Mouse (Mus musculus): ENCODE measurements around the gene Rftn2. TPM values are rescaled to one million over a fixed set of nuclear protein-coding genes. Genes with fewer than 3 reads are reported as not detected.
A peak's percentile ranks its signal among the peaks of the same experiment; 100 is the strongest.

The Rftn2 gene
- polyA plus RNA-seq, 1 experiment from 2014 or later, result 2.8 TPM

- DNase-seq (ENCODE audit: low spot score) (peak; percentile 30), ATAC-seq (replicated peaks; ENCODE audit: low FRiP score) (no peak)
- no peaks in the 10 kb centered on the region for H3K27me3 ChIP-seq (replicated peaks; ENCODE audit: control insufficient read depth, insufficient read depth, low read length)
- peaks cover 17% of the 10 kb centered on the region; the same call in 1 of the 2 replicates for H3K36me3 ChIP-seq (ENCODE audit: control insufficient read depth, insufficient read depth, low read length)
- H3K4me2 ChIP-seq, result no peak overlapping the region
- no peak overlapping the region for H3K4me3 ChIP-seq (ENCODE audit: low read depth, low read length)
- H3K27ac ChIP-seq (ENCODE audit: low read depth, low read length), result no peak overlapping the region
- no peaks in the 10 kb centered on the region for H3K4me1 ChIP-seq (replicated peaks; ENCODE audit: control insufficient read depth, insufficient read depth, low read length)
- no peaks in the 10 kb centered on the region for H3K9me3 ChIP-seq (ENCODE audit: control insufficient read depth, low read length)
- no peak overlapping the region for H3K9ac ChIP-seq (ENCODE audit: low read depth, low read length)
- WGBS, result 94% methylated on average over 4 of the region's 4 CpGs
Measured at GRCm38 (mm10) chr1:55157329-55157728, 69.3 kb downstream of the Rftn2 start.

DNA sequence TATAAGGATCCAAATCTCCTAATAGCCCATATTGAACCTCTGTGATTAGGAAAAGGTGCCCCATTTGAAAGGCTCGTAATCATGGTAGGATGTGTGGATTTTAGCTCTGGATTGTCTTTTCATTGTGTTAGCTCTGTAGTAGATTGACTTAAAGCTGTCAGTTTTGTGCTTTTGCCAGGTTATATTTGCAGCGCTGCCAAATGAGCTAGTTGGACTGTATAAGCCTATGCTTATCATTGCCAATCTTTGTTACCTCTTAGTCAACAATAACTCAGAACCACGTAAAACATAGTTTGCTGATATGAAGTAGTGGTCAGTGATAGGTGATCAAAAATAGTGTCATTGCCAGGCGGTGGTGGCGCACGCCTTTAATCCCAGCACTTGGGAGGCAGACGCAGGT lies 81.0 kb downstream of the Rftn2 start:
- DNase-seq (ENCODE audit: low spot score), result no peak
- no peaks in the 10 kb centered on the region for H3K4me1 ChIP-seq (replicated peaks; ENCODE audit: control insufficient read depth, insufficient read depth, low read length)
- no peak overlapping the region for H3K9ac ChIP-seq (ENCODE audit: low read depth, low read length)
- no peaks in the 10 kb centered on the region for H3K9me3 ChIP-seq (ENCODE audit: control insufficient read depth, low read length)
- no peak overlapping the region for H3K4me2 ChIP-seq
- H3K27me3 ChIP-seq (replicated peaks; ENCODE audit: control insufficient read depth, insufficient read depth, low read length), result no peaks in the 10 kb centered on the region
- H3K36me3 ChIP-seq (ENCODE audit: control insufficient read depth, insufficient read depth, low read length), result peaks cover 18% of the 10 kb centered on the region
- no peak overlapping the region for H3K4me3 ChIP-seq (ENCODE audit: low read depth, low read length)
- 90% methylated on average over 7 of the region's 7 CpGs for WGBS
- H3K27ac ChIP-seq (ENCODE audit: low read depth, low read length), result no peak overlapping the region
- ATAC-seq (replicated peaks; ENCODE audit: low FRiP score), result no peak

DNA sequence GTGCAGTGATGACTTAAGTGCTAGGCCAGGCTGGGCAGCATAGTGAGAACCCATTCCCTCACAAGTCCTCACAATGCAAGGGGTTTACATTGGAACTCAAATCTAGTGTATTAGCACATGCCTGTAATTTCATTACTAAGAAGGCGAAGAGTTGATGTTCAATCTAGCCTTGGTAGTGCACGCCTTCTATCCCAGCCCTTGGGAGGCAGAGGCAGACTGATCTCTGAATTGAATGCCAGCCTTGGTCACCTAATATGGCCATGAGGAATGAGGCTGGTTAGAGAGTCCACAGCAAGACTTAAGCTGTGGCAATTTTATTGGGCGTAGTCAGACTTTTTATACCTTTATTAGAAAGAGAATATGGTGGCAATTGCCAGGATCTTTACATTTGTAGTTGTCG lies 82.2 kb downstream of the Rftn2 start:
- Histone ChIP-seq H3K9me3 (ENCODE audit: control insufficient read depth, low read length) (no peaks in the 10 kb centered on the region), H3K9ac (ENCODE audit: low read depth, low read length) (no peak overlapping the region), H3K4me2 (no peak overlapping the region), H3K4me3 (ENCODE audit: low read depth, low read length) (no peak overlapping the region), H3K4me1 (replicated peaks; ENCODE audit: control insufficient read depth, insufficient read depth, low read length) (no peaks in the 10 kb centered on the region), H3K27ac (ENCODE audit: low read depth, low read length) (no peak overlapping the region), H3K36me3 (ENCODE audit: control insufficient read depth, insufficient read depth, low read length) (peaks cover 17% of the 10 kb centered on the region), H3K27me3 (replicated peaks; ENCODE audit: control insufficient read depth, insufficient read depth, low read length) (no peaks in the 10 kb centered on the region)
- 95% methylated on average over 4 of the region's 4 CpGs for WGBS
- ATAC-seq (replicated peaks; ENCODE audit: low FRiP score) (no peak), DNase-seq (ENCODE audit: low spot score) (no peak)

GRCm38 (mm10) chr1:55135846-55136245 lies 90.7 kb downstream of the Rftn2 start:
- Histone ChIP-seq H3K4me2 (no peak overlapping the region), H3K9ac (ENCODE audit: low read depth, low read length) (no peak overlapping the region), H3K36me3 (ENCODE audit: control insufficient read depth, insufficient read depth, low read length) (peaks cover 20% of the 10 kb centered on the region), H3K27me3 (replicated peaks; ENCODE audit: control insufficient read depth, insufficient read depth, low read length) (no peaks in the 10 kb centered on the region), H3K4me3 (ENCODE audit: low read depth, low read length) (no peak overlapping the region), H3K27ac (ENCODE audit: low read depth, low read length) (no peak overlapping the region), H3K9me3 (ENCODE audit: control insufficient read depth, low read length) (no peaks in the 10 kb centered on the region), H3K4me1 (replicated peaks; ENCODE audit: control insufficient read depth, insufficient read depth, low read length) (peaks cover 13% of the 10 kb centered on the region)
- no peak for DNase-seq (ENCODE audit: low spot score)
- 94% methylated on average over 1 of the region's 1 CpGs for WGBS
- ATAC-seq (replicated peaks; ENCODE audit: low FRiP score), result no peak

DNA sequence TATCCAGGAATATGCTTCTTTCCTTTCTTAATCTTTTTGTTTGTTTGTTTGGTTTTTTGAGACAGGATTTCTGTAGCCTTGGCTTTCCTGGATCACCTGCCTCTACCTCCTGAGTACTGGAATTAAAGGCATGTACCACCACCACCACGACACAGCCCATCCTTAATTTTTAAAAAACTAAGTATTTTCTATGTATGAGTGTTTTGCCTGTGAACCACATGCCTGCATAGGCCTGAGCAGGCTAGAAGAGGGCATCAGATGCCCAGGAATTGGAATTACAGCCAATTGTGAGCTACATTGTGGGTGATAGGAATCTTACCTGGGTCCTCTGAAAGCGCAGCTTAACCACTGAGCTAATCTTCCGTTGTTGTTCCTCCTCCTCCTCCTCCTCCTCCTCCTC lies 92.3 kb downstream of the Rftn2 start:
- no peak for ATAC-seq (replicated peaks; ENCODE audit: low FRiP score)
- Histone ChIP-seq H3K9ac (ENCODE audit: low read depth, low read length) (no peak overlapping the region), H3K27me3 (replicated peaks; ENCODE audit: control insufficient read depth, insufficient read depth, low read length) (no peaks in the 10 kb centered on the region)

GRCm38 (mm10) chr1:55133173-55133572 lies 93.4 kb downstream of the Rftn2 start:
- peaks cover 10% of the 10 kb centered on the region for H3K36me3 ChIP-seq (ENCODE audit: control insufficient read depth, insufficient read depth, low read length)
- no peaks in the 10 kb centered on the region for H3K27me3 ChIP-seq (replicated peaks; ENCODE audit: control insufficient read depth, insufficient read depth, low read length)
- no peak overlapping the region for H3K9ac ChIP-seq (ENCODE audit: low read depth, low read length)
- H3K4me1 ChIP-seq (replicated peaks; ENCODE audit: control insufficient read depth, insufficient read depth, low read length), result peaks cover 13% of the 10 kb centered on the region
- H3K27ac ChIP-seq (ENCODE audit: low read depth, low read length), result no peak overlapping the region
- ATAC-seq (replicated peaks; ENCODE audit: low FRiP score), result no peak
- H3K4me2 ChIP-seq, result peak overlapping the region; percentile 34; the same call in 1 of the 2 replicates
- H3K9me3 ChIP-seq (ENCODE audit: control insufficient read depth, low read length), result no peaks in the 10 kb centered on the region
- DNase-seq (ENCODE audit: low spot score), result no peak
- no peak overlapping the region for H3K4me3 ChIP-seq (ENCODE audit: low read depth, low read length)
- 75% methylated on average over 2 of the region's 2 CpGs for WGBS

More for the DNA sequence above, 92.3 kb downstream of the Rftn2 start:
- peaks cover 13% of the 10 kb centered on the region for H3K4me1 ChIP-seq (replicated peaks; ENCODE audit: control insufficient read depth, insufficient read depth, low read length)
- no peak for DNase-seq (ENCODE audit: low spot score)
- H3K36me3 ChIP-seq (ENCODE audit: control insufficient read depth, insufficient read depth, low read length), result peaks cover 13% of the 10 kb centered on the region
- no peak overlapping the region for H3K4me3 ChIP-seq (ENCODE audit: low read depth, low read length)
- H3K9me3 ChIP-seq (ENCODE audit: control insufficient read depth, low read length), result no peaks in the 10 kb centered on the region
- 82% methylated on average over 3 of the region's 3 CpGs for WGBS
- no peak overlapping the region for H3K4me2 ChIP-seq
- H3K27ac ChIP-seq (ENCODE audit: low read depth, low read length), result no peak overlapping the region

GRCm38 (mm10) chr1:55132308-55132707 lies 94.3 kb downstream of the Rftn2 start:
- H3K4me1 ChIP-seq (replicated peaks; ENCODE audit: control insufficient read depth, insufficient read depth, low read length), result peaks cover 13% of the 10 kb centered on the region
- WGBS, result 54% methylated on average over 4 of the region's 4 CpGs

DNA sequence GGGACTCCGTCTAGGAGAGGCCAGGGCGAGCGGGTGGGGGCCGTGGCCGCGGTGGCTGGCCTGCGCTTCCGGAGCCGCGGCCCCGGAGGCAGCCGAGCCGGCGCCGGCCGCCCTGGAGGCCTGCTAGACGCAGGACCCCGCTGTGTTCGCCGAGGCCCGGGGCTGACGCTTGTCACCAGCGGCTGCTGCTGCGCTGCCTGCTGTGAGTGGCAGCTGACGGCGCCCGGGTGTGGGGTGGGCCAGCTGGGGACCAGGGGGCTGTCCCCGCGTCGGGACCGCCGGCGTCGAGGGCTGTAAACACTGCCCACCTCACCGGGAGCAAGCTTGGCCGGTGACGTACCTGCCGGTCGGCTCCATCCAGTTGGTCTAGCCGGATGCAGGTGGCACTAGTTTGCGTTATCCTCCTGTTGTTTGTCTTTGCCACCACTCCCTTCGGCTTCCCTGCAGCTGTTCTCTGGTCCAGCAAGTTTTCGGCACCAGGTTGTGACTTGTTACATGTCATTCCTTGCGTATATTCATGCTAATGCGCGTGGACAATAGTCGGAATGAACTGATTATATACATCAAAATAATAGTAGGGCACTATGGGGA lies 95.1 kb downstream of the Rftn2 start:
- Histone ChIP-seq H3K9ac (ENCODE audit: low read depth, low read length) (peak overlapping the region; percentile 83), H3K27ac (ENCODE audit: low read depth, low read length) (peak overlapping the region; percentile 92), H3K4me1 (replicated peaks; ENCODE audit: control insufficient read depth, insufficient read depth, low read length) (peaks cover 13% of the 10 kb centered on the region), H3K4me3 (ENCODE audit: low read depth, low read length) (peak overlapping the region; percentile 74), H3K27me3 (replicated peaks; ENCODE audit: control insufficient read depth, insufficient read depth, low read length) (no peaks in the 10 kb centered on the region), H3K9me3 (ENCODE audit: control insufficient read depth, low read length) (no peaks in the 10 kb centered on the region), H3K4me2 (peak overlapping the region; percentile 67), H3K36me3 (ENCODE audit: control insufficient read depth, insufficient read depth, low read length) (peaks cover 7% of the 10 kb centered on the region)
- DNase-seq (ENCODE audit: low spot score) (no peak), ATAC-seq (replicated peaks; ENCODE audit: low FRiP score) (peak; percentile 79)
- under 1% methylated on average over 41 of the region's 47 CpGs for WGBS

More at GRCm38 (mm10) chr1:55132308-55132707, 94.3 kb downstream of the Rftn2 start:
- H3K9ac ChIP-seq (ENCODE audit: low read depth, low read length), result peak overlapping the region; percentile 83
- no peaks in the 10 kb centered on the region for H3K27me3 ChIP-seq (replicated peaks; ENCODE audit: control insufficient read depth, insufficient read depth, low read length)
- H3K4me2 ChIP-seq, result peak overlapping the region; percentile 67
- ATAC-seq (replicated peaks; ENCODE audit: low FRiP score) (no peak), DNase-seq (ENCODE audit: low spot score) (no peak)
- H3K36me3 ChIP-seq (ENCODE audit: control insufficient read depth, insufficient read depth, low read length), result peaks cover 7% of the 10 kb centered on the region
- H3K9me3 ChIP-seq (ENCODE audit: control insufficient read depth, low read length), result no peaks in the 10 kb centered on the region
- H3K4me3 ChIP-seq (ENCODE audit: low read depth, low read length), result peak overlapping the region; percentile 74
- no peak overlapping the region for H3K27ac ChIP-seq (ENCODE audit: low read depth, low read length)

DNA sequence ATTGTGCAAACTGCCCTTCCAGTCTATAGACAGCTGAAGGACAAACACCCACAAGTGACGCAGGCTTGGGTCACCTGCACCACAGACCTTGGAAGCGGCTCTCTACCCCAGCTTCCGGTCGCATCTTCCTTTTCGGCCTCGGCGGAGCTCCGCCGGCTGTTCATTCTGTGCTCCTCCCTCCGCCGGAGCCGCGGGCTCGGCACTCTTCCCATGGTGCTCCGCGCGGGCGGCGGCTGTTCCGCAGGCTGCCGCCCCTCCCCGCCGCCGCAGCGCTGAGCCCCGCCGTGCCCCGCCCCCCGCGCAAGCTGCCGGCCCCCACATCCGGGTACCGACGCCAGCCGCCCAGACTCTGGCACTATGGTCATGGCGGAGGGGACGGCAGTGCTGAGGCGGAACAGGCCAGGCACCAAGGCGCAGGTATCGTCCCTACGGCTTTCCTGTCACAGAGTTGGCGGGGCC lies 95.6 kb downstream of the Rftn2 start, which contains the start of gene Mob4:
Gene Mob4 (plus strand): TSS at position 289 of the 459 bp plus-strand sequence.
- peak within 1 kb of the TSS; percentile 74 for H3K4me3 ChIP-seq (ENCODE audit: low read depth, low read length)
- WGBS, result under 1% methylated on average over 42 of the region's 42 CpGs
- DNase-seq (ENCODE audit: low spot score), result peak; percentile 95

More for the DNA sequence above, 95.6 kb downstream of the Rftn2 start, which contains the start of gene Mob4:
- H3K27ac ChIP-seq (ENCODE audit: low read depth, low read length), result peak within 1 kb of the TSS; percentile 92
- no peaks in the 10 kb centered on the region for H3K9me3 ChIP-seq (ENCODE audit: control insufficient read depth, low read length)
- no peaks in the 10 kb centered on the region for H3K27me3 ChIP-seq (replicated peaks; ENCODE audit: control insufficient read depth, insufficient read depth, low read length)
- peaks cover 7% of the 10 kb centered on the region for H3K36me3 ChIP-seq (ENCODE audit: control insufficient read depth, insufficient read depth, low read length)
- peak within 1 kb of the TSS; percentile 83 for H3K9ac ChIP-seq (ENCODE audit: low read depth, low read length)
- peak within 1 kb of the TSS; percentile 67 for H3K4me2 ChIP-seq
- ATAC-seq (replicated peaks; ENCODE audit: low FRiP score), result peak; percentile 93
- peaks cover 13% of the 10 kb centered on the region for H3K4me1 ChIP-seq (replicated peaks; ENCODE audit: control insufficient read depth, insufficient read depth, low read length)

Data from liver, embryonic 11.5 days (tissue).